Mouse (Mus musculus): ENCODE results near the gene Arhgef3.

DNA sequence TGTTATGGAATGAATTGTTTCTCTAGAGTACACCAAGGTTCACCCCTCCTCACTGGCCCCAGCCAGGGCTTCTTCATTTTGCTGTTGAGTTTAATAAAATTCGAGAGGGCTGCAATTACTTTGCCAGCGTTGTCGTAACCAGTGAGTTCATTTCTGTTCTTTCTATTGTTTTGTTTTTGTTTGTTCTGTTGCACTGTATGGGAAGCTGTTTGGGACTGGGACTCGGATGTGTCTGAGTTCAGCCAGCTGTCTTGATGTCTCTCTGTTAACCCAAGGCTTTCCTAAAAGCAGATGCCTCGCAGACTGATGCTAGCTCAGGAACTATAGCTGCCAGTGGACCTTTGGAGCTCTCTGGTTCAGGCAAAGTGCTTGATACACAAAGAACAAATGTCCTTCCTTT is 237.8 kb downstream of the Arhgef3 start:
- TF ChIP-seq CTCF (IDR thresholded peaks at IDR 0.05) (no peak), POLR2A (IDR thresholded peaks at IDR 0.05; ENCODE audit: insufficient read depth, low read depth, low read length) (no peak)

All from heart, adult 2 months (tissue).